Mouse (Mus musculus) heart, postnatal 0 days (tissue): Measurements from ENCODE around the gene BC051665. TPM values are rescaled to one million over a fixed set of nuclear protein-coding genes. Genes with fewer than 3 reads are reported as not detected.

Experiments
- ATAC-seq: fragments of 200-750 bp; cut with Nextera tagmentation; 2 replicates; pipeline ENCODE4 v1.8.0; 2017; ENCODE audit warnings: low read depth, moderate number of reproducible peaks, moderate library complexity; ENCODE audit not compliant: insufficient read depth
- DNase-seq: peaks from one replicate; pipeline ENCODE4 v3.0.0-alpha.2; 2016; ENCODE audit warnings: low spot score
- H3K27ac ChIP-seq: fragments of 300-500 bp; sonication (generic); 2 replicates; pipeline ENCODE4 v1.5.1; 2014; ENCODE audit warnings: low read depth, mild to moderate bottlenecking
- H3K27me3 ChIP-seq: fragments of 300-500 bp; sonication (generic); 2 replicates; pipeline ENCODE4 v1.6.1; 2014; ENCODE audit warnings: low read length, mixed read lengths; ENCODE audit not compliant: control insufficient read depth, insufficient read depth
- H3K36me3 ChIP-seq: fragments of 300-500 bp; sonication (generic); replicated peaks from 2 replicates; pipeline ENCODE4 v1.6.1; 2014; ENCODE audit warnings: low read length, mixed read lengths; ENCODE audit not compliant: control insufficient read depth, insufficient read depth
- H3K4me1 ChIP-seq: fragments of 300-500 bp; sonication (generic); 2 replicates; pipeline ENCODE4 v1.6.1; 2014; ENCODE audit warnings: antibody characterized with exemption; ENCODE audit not compliant: control insufficient read depth, insufficient read depth
- H3K4me2 ChIP-seq: fragments of 300-500 bp; sonication (generic); 2 replicates; pipeline ENCODE4 v1.6.1; 2014; ENCODE audit warnings: low read depth, mild to moderate bottlenecking, low read length, moderate library complexity
- H3K4me3 ChIP-seq: fragments of 300-500 bp; sonication (generic); 2 replicates; pipeline ENCODE4 v1.5.1; 2014; ENCODE audit warnings: low read depth, low read length
- H3K9ac ChIP-seq: fragments of 300-500 bp; sonication (generic); replicated peaks from 2 replicates; pipeline ENCODE4 v1.6.1; 2014; ENCODE audit warnings: low read depth, low read length, mixed read lengths
- H3K9me3 ChIP-seq: fragments of 300-500 bp; sonication (generic); replicated peaks from 2 replicates; pipeline ENCODE4 v1.6.1; 2016; ENCODE audit warnings: low read length; ENCODE audit not compliant: control insufficient read depth
- CTCF ChIP-seq: IDR thresholded peaks from 2 replicates; pipeline ENCODE4 v1.5.1; 2016; ENCODE audit warnings: antibody characterized with exemption, control low read depth, low read depth
- EP300 ChIP-seq: IDR thresholded peaks from 2 replicates; pipeline ENCODE4 v1.6.1; 2016; ENCODE audit warnings: antibody characterized with exemption, low read depth
- WGBS: fragments of 180-500 bp; shearing (Covaris S2); extraction: QIAGEN DNeasy Blood & Tissue Kit; methylation state at CpG from one replicate; pipeline ENCODE4 v1.1.7; 2014; 5-methylcytosine and 5-hydroxymethylcytosine counted together
- polyA plus RNA-seq: library from polyadenylated mRNA; unstranded; fragments of >200 nt; fragmentation: Nextera tagmentation; extraction: Ambion mirVana; gene quantifications from 2 replicates; pipeline ENCODE4 v1.2.1, GENCODE M21; 2015
- total RNA-seq: library from RNA; depleted of rRNA; stranded (reverse); fragments of >200 nt; gene quantifications from 2 replicates; pipeline ENCODE4 v1.2.3, GENCODE M21; 2014; ENCODE audit warnings: low replicate concordance

The BC051665 gene
- total and polyA plus RNA-seq, 2 experiments from 2014 or later = not detected

GRCm38 (mm10) chr13:60743381-60744077 lies 42.6 kb downstream of the BC051665 start:
- ATAC-seq (peak; percentile 11; the same call in 1 of the 2 replicates), DNase-seq (peak; percentile 45)
- 62% methylated on average over 13 of the region's 13 CpGs for WGBS
- H3K4me1 ChIP-seq = no peaks in the 10 kb centered on the region
- TF ChIP-seq CTCF = no peak
- peak; percentile 60; the same call in 1 of the 2 replicates for TF ChIP-seq EP300
- H3K27ac ChIP-seq = no peak overlapping the region
- H3K9ac ChIP-seq = no peak overlapping the region
- no peaks in the 10 kb centered on the region for H3K27me3 ChIP-seq
- H3K4me3 ChIP-seq = no peak overlapping the region
- no peaks in the 10 kb centered on the region for H3K9me3 ChIP-seq
- peaks cover 6% of the 10 kb centered on the region for H3K36me3 ChIP-seq
- H3K4me2 ChIP-seq = no peak overlapping the region

GRCm38 (mm10) chr13:60742611-60743010 lies 43.6 kb downstream of the BC051665 start:
- no peaks in the 10 kb centered on the region for H3K9me3 ChIP-seq
- no peak overlapping the region for H3K4me3 ChIP-seq
- WGBS = 66% methylated on average over 3 of the region's 3 CpGs
- H3K27ac ChIP-seq = no peak overlapping the region
- no peaks in the 10 kb centered on the region for H3K4me1 ChIP-seq
- H3K9ac ChIP-seq = no peak overlapping the region
- ATAC-seq (no peak), DNase-seq (no peak)
- H3K4me2 ChIP-seq = no peak overlapping the region
- no peak for TF ChIP-seq CTCF
- no peak for TF ChIP-seq EP300
- H3K27me3 ChIP-seq = no peaks in the 10 kb centered on the region
- H3K36me3 ChIP-seq = no peaks in the 10 kb centered on the region; the same call in none of the 2 replicates

GRCm38 (mm10) chr13:60740248-60740647 lies 45.9 kb downstream of the BC051665 start:
- TF ChIP-seq EP300 (no peak), CTCF (no peak)
- Histone ChIP-seq H3K36me3 (no peaks in the 10 kb centered on the region; the same call in none of the 2 replicates), H3K4me3 (no peak overlapping the region), H3K4me1 (no peaks in the 10 kb centered on the region), H3K9ac (no peak overlapping the region), H3K9me3 (no peaks in the 10 kb centered on the region), H3K4me2 (no peak overlapping the region), H3K27ac (no peak overlapping the region), H3K27me3 (no peaks in the 10 kb centered on the region)
- WGBS = 86% methylated on average over 6 of the region's 6 CpGs
- no peak for DNase-seq
- no peak for ATAC-seq

GRCm38 (mm10) chr13:60738429-60738828 lies 47.7 kb downstream of the BC051665 start:
- H3K4me1 ChIP-seq = no peaks in the 10 kb centered on the region
- ATAC-seq (peak; percentile 79), DNase-seq (peak; percentile 76)
- peak overlapping the region; percentile 67 for H3K27ac ChIP-seq
- H3K27me3 ChIP-seq = no peaks in the 10 kb centered on the region
- H3K4me3 ChIP-seq = peak overlapping the region; percentile 19; the same call in 1 of the 2 replicates
- 7% methylated on average over 9 of the region's 9 CpGs for WGBS
- no peaks in the 10 kb centered on the region for H3K9me3 ChIP-seq
- peak overlapping the region; percentile 53 for H3K4me2 ChIP-seq
- no peak for TF ChIP-seq EP300
- TF ChIP-seq CTCF = peak; percentile 81
- H3K36me3 ChIP-seq = no peaks in the 10 kb centered on the region; the same call in none of the 2 replicates
- no peak overlapping the region for H3K9ac ChIP-seq

GRCm38 (mm10) chr13:60737632-60738324 lies 48.4 kb downstream of the BC051665 start:
- Histone ChIP-seq H3K36me3 (no peaks in the 10 kb centered on the region; the same call in none of the 2 replicates), H3K27me3 (no peaks in the 10 kb centered on the region), H3K9ac (no peak overlapping the region), H3K4me2 (peak overlapping the region; percentile 53), H3K4me1 (no peaks in the 10 kb centered on the region), H3K9me3 (no peaks in the 10 kb centered on the region), H3K27ac (peak overlapping the region; percentile 67), H3K4me3 (peak overlapping the region; percentile 19; the same call in 1 of the 2 replicates)
- peak; percentile 93 for DNase-seq
- WGBS = 18% methylated on average over 9 of the region's 9 CpGs
- ATAC-seq = peak; percentile 88
- TF ChIP-seq CTCF = no peak
- TF ChIP-seq EP300 = peak; percentile 47; the same call in 1 of the 2 replicates
